Mouse (Mus musculus): ENCODE data around the gene Chrna1. TPM values are rescaled to one million over a fixed set of nuclear protein-coding genes. Genes with fewer than 3 reads are reported as not detected.

Chrna1 gene
- polyA plus RNA-seq, 1 experiment from 2014 or later: 0.20 TPM

GRCm38 (mm10) chr2:73597772-73598171 lies 17.6 kb upstream of the Chrna1 start:
- no peak overlapping the region for H3K9ac ChIP-seq (ENCODE audit: low read length)
- ATAC-seq (replicated peaks; ENCODE audit: low FRiP score, low TSS enrichment, low read depth) (no peak), DNase-seq (ENCODE audit: low spot score) (no peak)
- no peak overlapping the region for H3K27ac ChIP-seq (ENCODE audit: low read depth)
- no peak overlapping the region for H3K4me2 ChIP-seq (ENCODE audit: low read length)
- no peaks in the 10 kb centered on the region for H3K36me3 ChIP-seq (ENCODE audit: control insufficient read depth, insufficient read depth, low read length)
- no peaks in the 10 kb centered on the region for H3K9me3 ChIP-seq (ENCODE audit: control insufficient read depth, low read length)
- 93% methylated on average over 11 of the region's 11 CpGs for WGBS
- H3K4me3 ChIP-seq (ENCODE audit: low read depth, low read length): no peak overlapping the region
- peaks cover 13% of the 10 kb centered on the region; the same call in 1 of the 2 replicates for H3K4me1 ChIP-seq (replicated peaks; ENCODE audit: control insufficient read depth, insufficient read depth, low read length)
- no peaks in the 10 kb centered on the region for H3K27me3 ChIP-seq (replicated peaks; ENCODE audit: control insufficient read depth, insufficient read depth, low read length)

- H3K4me3 ChIP-seq (ENCODE audit: low read depth, low read length): no peak overlapping the region
- no peaks in the 10 kb centered on the region for H3K27me3 ChIP-seq (replicated peaks; ENCODE audit: control insufficient read depth, insufficient read depth, low read length)
- H3K36me3 ChIP-seq (ENCODE audit: control insufficient read depth, insufficient read depth, low read length): no peaks in the 10 kb centered on the region
- ATAC-seq (replicated peaks; ENCODE audit: low FRiP score, low TSS enrichment, low read depth) (peak; percentile 68), DNase-seq (ENCODE audit: low spot score) (peak; percentile 69)
- peaks cover 22% of the 10 kb centered on the region for H3K4me1 ChIP-seq (replicated peaks; ENCODE audit: control insufficient read depth, insufficient read depth, low read length)
- H3K9ac ChIP-seq (ENCODE audit: low read length): no peak overlapping the region
- no peaks in the 10 kb centered on the region for H3K9me3 ChIP-seq (ENCODE audit: control insufficient read depth, low read length)
- WGBS: 8% methylated on average over 9 of the region's 9 CpGs
- H3K27ac ChIP-seq (ENCODE audit: low read depth): 0 out of 2 replicates have a peak overlapping the region, but pooled peaks have one; percentile 24
- H3K4me2 ChIP-seq (ENCODE audit: low read length): peak overlapping the region; percentile 39
Observed at GRCm38 (mm10) chr2:73596786-73597185, 16.6 kb upstream of the Chrna1 start.

DNA sequence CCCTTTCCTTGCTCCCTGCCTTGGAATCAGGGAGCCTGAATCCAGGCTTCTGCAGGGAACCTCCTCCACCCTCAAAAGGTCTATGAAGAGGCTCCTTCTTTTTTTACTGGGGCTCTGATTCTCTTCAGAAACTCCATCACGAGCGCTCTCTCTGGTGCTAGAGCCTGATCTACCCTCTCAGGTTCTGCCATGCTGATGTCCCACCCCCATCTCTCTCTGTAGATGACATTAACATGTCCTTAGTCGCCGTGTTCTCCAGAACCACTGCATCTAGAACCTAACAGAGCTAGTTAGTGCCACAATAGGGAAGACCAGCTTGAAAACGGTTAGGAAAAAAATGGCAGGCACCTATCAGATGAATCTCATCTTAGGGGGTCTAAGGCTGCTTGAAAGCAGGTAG lies 16.2 kb upstream of the Chrna1 start:
- H3K4me3 ChIP-seq (ENCODE audit: low read depth, low read length): no peak overlapping the region
- H3K27ac ChIP-seq (ENCODE audit: low read depth): 0 out of 2 replicates have a peak overlapping the region, but pooled peaks have one; percentile 24
- no peaks in the 10 kb centered on the region for H3K27me3 ChIP-seq (replicated peaks; ENCODE audit: control insufficient read depth, insufficient read depth, low read length)
- WGBS: 53% methylated on average over 5 of the region's 5 CpGs
- H3K9ac ChIP-seq (ENCODE audit: low read length): no peak overlapping the region
- no peak for DNase-seq (ENCODE audit: low spot score)
- H3K9me3 ChIP-seq (ENCODE audit: control insufficient read depth, low read length): no peaks in the 10 kb centered on the region
- no peaks in the 10 kb centered on the region for H3K36me3 ChIP-seq (ENCODE audit: control insufficient read depth, insufficient read depth, low read length)
- peak overlapping the region; percentile 39 for H3K4me2 ChIP-seq (ENCODE audit: low read length)
- no peak for ATAC-seq (replicated peaks; ENCODE audit: low FRiP score, low TSS enrichment, low read depth)
- peaks cover 24% of the 10 kb centered on the region for H3K4me1 ChIP-seq (replicated peaks; ENCODE audit: control insufficient read depth, insufficient read depth, low read length)

DNA sequence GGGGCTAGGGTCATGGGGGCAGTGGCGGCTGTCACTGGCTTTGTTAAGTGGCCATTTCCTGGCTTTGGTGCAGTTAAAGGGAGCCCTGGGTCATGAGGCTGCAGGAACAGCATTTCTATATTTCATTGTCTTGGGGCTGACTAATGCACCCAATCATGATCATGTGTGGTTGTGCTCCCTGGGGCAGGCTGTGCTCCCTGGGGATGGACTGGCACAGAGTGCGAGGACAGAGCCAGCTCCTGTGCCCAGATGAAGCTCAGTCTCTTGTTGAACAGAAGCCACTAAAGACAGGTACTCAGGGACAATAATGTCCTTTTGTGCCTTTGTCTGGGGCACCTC lies 12.9 kb upstream of the Chrna1 start:
- peak overlapping the region; percentile 52 for H3K27ac ChIP-seq (ENCODE audit: low read depth)
- ATAC-seq (replicated peaks; ENCODE audit: low FRiP score, low TSS enrichment, low read depth) (no peak), DNase-seq (ENCODE audit: low spot score) (no peak)
- no peaks in the 10 kb centered on the region for H3K27me3 ChIP-seq (replicated peaks; ENCODE audit: control insufficient read depth, insufficient read depth, low read length)
- H3K9me3 ChIP-seq (ENCODE audit: control insufficient read depth, low read length): no peaks in the 10 kb centered on the region
- no peaks in the 10 kb centered on the region for H3K36me3 ChIP-seq (ENCODE audit: control insufficient read depth, insufficient read depth, low read length)
- H3K9ac ChIP-seq (ENCODE audit: low read length): no peak overlapping the region
- H3K4me2 ChIP-seq (ENCODE audit: low read length): peak overlapping the region; percentile 14; the same call in 1 of the 2 replicates
- WGBS: 49% methylated on average over 2 of the region's 2 CpGs
- no peak overlapping the region for H3K4me3 ChIP-seq (ENCODE audit: low read depth, low read length)
- peaks cover 38% of the 10 kb centered on the region for H3K4me1 ChIP-seq (replicated peaks; ENCODE audit: control insufficient read depth, insufficient read depth, low read length)

DNA sequence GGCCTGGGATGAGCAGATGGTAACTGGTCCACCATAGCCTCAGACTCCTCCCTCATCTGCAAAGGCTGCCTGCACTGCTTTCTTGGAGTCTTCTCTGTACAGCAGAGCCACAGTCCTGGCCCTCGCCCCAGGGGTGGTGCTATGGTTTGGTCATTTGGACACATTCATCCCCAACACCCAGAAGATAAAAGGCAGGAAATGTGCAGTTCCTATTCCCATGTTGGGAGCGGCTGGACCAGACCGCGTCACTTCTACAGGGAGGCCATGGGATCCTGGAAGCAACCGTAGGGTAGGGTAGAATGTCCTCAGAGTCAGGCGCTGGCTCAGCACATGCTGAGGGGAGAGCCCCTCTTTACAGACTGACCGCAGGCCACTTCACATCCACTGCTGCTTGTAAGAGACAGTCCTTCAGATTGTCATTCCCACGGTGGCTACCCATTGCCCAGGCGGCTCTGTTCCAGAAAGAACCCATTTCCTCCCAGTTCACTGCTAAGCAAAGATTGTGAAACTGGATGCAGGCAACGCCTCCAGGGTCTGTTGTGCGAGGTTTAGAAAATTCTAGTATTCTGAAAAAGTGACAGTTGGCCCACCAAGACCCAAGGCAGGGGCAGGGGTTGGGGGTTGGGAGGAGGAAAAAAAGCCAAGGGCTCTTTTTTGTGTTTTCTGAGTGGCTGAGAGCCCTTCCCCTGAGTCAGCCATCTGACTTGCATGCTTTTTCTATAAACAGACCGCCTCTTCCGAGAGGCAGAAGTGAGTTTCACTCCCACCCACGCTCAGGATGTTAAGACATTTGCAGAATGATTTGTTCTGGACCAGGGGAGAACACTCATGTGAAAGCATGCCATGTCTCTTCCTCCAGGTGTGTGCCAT lies 12.3 kb upstream of the Chrna1 start:
- H3K4me1 ChIP-seq (replicated peaks; ENCODE audit: control insufficient read depth, insufficient read depth, low read length): peaks cover 38% of the 10 kb centered on the region
- peak overlapping the region; percentile 52 for H3K27ac ChIP-seq (ENCODE audit: low read depth)
- H3K27me3 ChIP-seq (replicated peaks; ENCODE audit: control insufficient read depth, insufficient read depth, low read length): no peaks in the 10 kb centered on the region
- no peak overlapping the region for H3K4me3 ChIP-seq (ENCODE audit: low read depth, low read length)
- no peak for ATAC-seq (replicated peaks; ENCODE audit: low FRiP score, low TSS enrichment, low read depth)
- peak overlapping the region; percentile 14; the same call in 1 of the 2 replicates for H3K4me2 ChIP-seq (ENCODE audit: low read length)
- H3K9ac ChIP-seq (ENCODE audit: low read length): no peak overlapping the region
- no peaks in the 10 kb centered on the region for H3K36me3 ChIP-seq (ENCODE audit: control insufficient read depth, insufficient read depth, low read length)
- DNase-seq (ENCODE audit: low spot score): no peak
- 57% methylated on average over 14 of the region's 14 CpGs for WGBS
- no peaks in the 10 kb centered on the region for H3K9me3 ChIP-seq (ENCODE audit: control insufficient read depth, low read length)

DNA sequence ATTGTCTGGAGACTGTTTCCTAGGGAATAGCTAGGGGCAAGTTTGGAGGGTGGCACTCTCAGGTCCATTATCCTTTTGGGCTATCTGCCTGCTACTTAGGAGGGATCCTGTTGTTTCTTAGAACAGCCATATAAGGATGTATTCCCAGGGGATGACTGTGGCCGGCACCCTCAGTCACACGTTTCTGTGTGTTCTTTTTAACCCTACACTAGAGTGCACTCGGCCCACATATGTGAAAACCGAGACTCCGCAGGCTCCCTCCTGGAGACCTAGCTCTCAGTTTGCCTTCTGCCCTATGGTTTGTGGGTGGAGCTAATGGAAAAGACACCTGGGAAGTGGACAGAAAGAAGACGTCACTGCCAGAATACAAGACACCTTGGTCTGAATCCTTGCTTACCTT lies 11.1 kb upstream of the Chrna1 start:
- no peak for DNase-seq (ENCODE audit: low spot score)
- no peaks in the 10 kb centered on the region for H3K27me3 ChIP-seq (replicated peaks; ENCODE audit: control insufficient read depth, insufficient read depth, low read length)
- H3K36me3 ChIP-seq (ENCODE audit: control insufficient read depth, insufficient read depth, low read length): no peaks in the 10 kb centered on the region
- no peak overlapping the region for H3K4me3 ChIP-seq (ENCODE audit: low read depth, low read length)
- WGBS: 52% methylated on average over 6 of the region's 6 CpGs
- no peak for ATAC-seq (replicated peaks; ENCODE audit: low FRiP score, low TSS enrichment, low read depth)
- no peak overlapping the region for H3K4me2 ChIP-seq (ENCODE audit: low read length)
- no peaks in the 10 kb centered on the region for H3K9me3 ChIP-seq (ENCODE audit: control insufficient read depth, low read length)
- no peak overlapping the region for H3K27ac ChIP-seq (ENCODE audit: low read depth)
- no peak overlapping the region for H3K9ac ChIP-seq (ENCODE audit: low read length)
- peaks cover 32% of the 10 kb centered on the region for H3K4me1 ChIP-seq (replicated peaks; ENCODE audit: control insufficient read depth, insufficient read depth, low read length)

- Histone ChIP-seq H3K36me3 (ENCODE audit: control insufficient read depth, insufficient read depth, low read length) (no peaks in the 10 kb centered on the region), H3K9ac (ENCODE audit: low read length) (peak overlapping the region; percentile 16; the same call in 1 of the 2 replicates), H3K27ac (ENCODE audit: low read depth) (no peak overlapping the region), H3K27me3 (replicated peaks; ENCODE audit: control insufficient read depth, insufficient read depth, low read length) (no peaks in the 10 kb centered on the region), H3K4me1 (replicated peaks; ENCODE audit: control insufficient read depth, insufficient read depth, low read length) (peaks cover 29% of the 10 kb centered on the region), H3K4me3 (ENCODE audit: low read depth, low read length) (peak overlapping the region; percentile 14), H3K9me3 (ENCODE audit: control insufficient read depth, low read length) (no peaks in the 10 kb centered on the region), H3K4me2 (ENCODE audit: low read length) (peak overlapping the region; percentile 49)
- WGBS: 6% methylated on average over 12 of the region's 12 CpGs
- DNase-seq (ENCODE audit: low spot score): peak; percentile 69
- ATAC-seq (replicated peaks; ENCODE audit: low FRiP score, low TSS enrichment, low read depth): no peak
Observed at GRCm38 (mm10) chr2:73590106-73590505, 10.0 kb upstream of the Chrna1 start.

GRCm38 (mm10) chr2:73588951-73589350 lies 8.8 kb upstream of the Chrna1 start:
- H3K4me3 ChIP-seq (ENCODE audit: low read depth, low read length): no peak overlapping the region
- H3K9ac ChIP-seq (ENCODE audit: low read length): no peak overlapping the region
- 46% methylated on average over 2 of the region's 2 CpGs for WGBS
- ATAC-seq (replicated peaks; ENCODE audit: low FRiP score, low TSS enrichment, low read depth) (no peak), DNase-seq (ENCODE audit: low spot score) (no peak)
- no peak overlapping the region for H3K4me2 ChIP-seq (ENCODE audit: low read length)
- H3K27me3 ChIP-seq (replicated peaks; ENCODE audit: control insufficient read depth, insufficient read depth, low read length): no peaks in the 10 kb centered on the region
- no peaks in the 10 kb centered on the region for H3K36me3 ChIP-seq (ENCODE audit: control insufficient read depth, insufficient read depth, low read length)
- H3K27ac ChIP-seq (ENCODE audit: low read depth): no peak overlapping the region
- peaks cover 29% of the 10 kb centered on the region for H3K4me1 ChIP-seq (replicated peaks; ENCODE audit: control insufficient read depth, insufficient read depth, low read length)
- no peaks in the 10 kb centered on the region for H3K9me3 ChIP-seq (ENCODE audit: control insufficient read depth, low read length)

DNA sequence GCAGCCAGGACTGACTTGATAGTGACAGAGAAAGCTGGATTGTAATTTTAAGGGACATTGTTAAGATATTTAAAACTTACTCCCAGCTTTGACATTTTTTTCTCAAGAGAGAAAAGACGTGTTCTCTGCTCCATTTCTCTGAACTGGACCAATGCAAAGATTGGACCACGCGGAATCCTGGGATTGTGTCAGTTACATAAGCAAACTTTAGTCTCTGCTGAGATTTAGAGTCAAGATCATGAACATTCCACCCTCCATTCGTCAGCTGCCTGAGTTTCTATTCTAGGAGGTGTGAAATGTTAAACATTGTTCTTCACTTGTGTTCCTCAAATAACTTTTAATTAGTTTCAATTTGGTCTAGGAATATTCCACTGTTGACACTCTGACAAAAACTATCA lies 7.0 kb upstream of the Chrna1 start:
- Histone ChIP-seq H3K27me3 (replicated peaks; ENCODE audit: control insufficient read depth, insufficient read depth, low read length) (no peaks in the 10 kb centered on the region), H3K9ac (ENCODE audit: low read length) (no peak overlapping the region), H3K4me3 (ENCODE audit: low read depth, low read length) (no peak overlapping the region), H3K4me2 (ENCODE audit: low read length) (no peak overlapping the region), H3K27ac (ENCODE audit: low read depth) (no peak overlapping the region), H3K36me3 (ENCODE audit: control insufficient read depth, insufficient read depth, low read length) (no peaks in the 10 kb centered on the region), H3K4me1 (replicated peaks; ENCODE audit: control insufficient read depth, insufficient read depth, low read length) (peaks cover 18% of the 10 kb centered on the region), H3K9me3 (ENCODE audit: control insufficient read depth, low read length) (no peaks in the 10 kb centered on the region)
- no peak for ATAC-seq (replicated peaks; ENCODE audit: low FRiP score, low TSS enrichment, low read depth)
- WGBS: 55% methylated on average over 4 of the region's 4 CpGs
- no peak for DNase-seq (ENCODE audit: low spot score)

Measured in intestine, embryonic 14.5 days (tissue).